Mouse (Mus musculus) liver, adult 2 months (tissue): ENCODE measurements around the gene Stat4. TPM values are rescaled to one million over a fixed set of nuclear protein-coding genes. Genes with fewer than 3 reads are reported as not detected.

Experiments
- DNase-seq: peaks from one replicate; pipeline ENCODE4 v3.0.0-alpha.2; 2011; ENCODE audit warnings: low read depth, low spot score; ENCODE audit errors: extremely low read depth
- H3K27ac ChIP-seq: fragments of 200-500 bp; replicated peaks from 2 replicates; pipeline ENCODE4 v1.5.1; 2012; ENCODE audit warnings: low read depth, mild to moderate bottlenecking, control low read depth, inconsistent platforms, low read length; ENCODE audit not compliant: insufficient read depth
- H3K27me3 ChIP-seq: fragments of 200-500 bp; 2 replicates; pipeline ENCODE4 v1.6.1; 2012; ENCODE audit warnings: mild to moderate bottlenecking, moderate library complexity, low read length, inconsistent platforms; ENCODE audit not compliant: control insufficient read depth, insufficient read depth
- H3K36me3 ChIP-seq: fragments of 200-500 bp; 2 replicates; pipeline ENCODE4 v1.6.1; 2012; ENCODE audit warnings: low read length, inconsistent platforms; ENCODE audit not compliant: control insufficient read depth, insufficient read depth
- H3K4me1 ChIP-seq: fragments of 200-500 bp; 2 replicates; pipeline ENCODE4 v1.6.1; 2011; ENCODE audit warnings: low read length; ENCODE audit not compliant: control insufficient read depth, insufficient read depth
- H3K4me3 ChIP-seq: fragments of 200-500 bp; 2 replicates; pipeline ENCODE4 v1.5.1; 2011; ENCODE audit warnings: low read depth, mild to moderate bottlenecking, control low read depth, low read length, moderate library complexity; ENCODE audit not compliant: insufficient read depth
- H3K79me2 ChIP-seq: fragments of 200-500 bp; 2 replicates; pipeline ENCODE4 v1.6.1; 2012; ENCODE audit warnings: inconsistent platforms, mild to moderate bottlenecking, low read length, moderate library complexity; ENCODE audit not compliant: control insufficient read depth, insufficient read depth
- H3K9ac ChIP-seq: fragments of 200-500 bp; 2 replicates; pipeline ENCODE4 v1.6.1; 2012; ENCODE audit warnings: low read depth, mild to moderate bottlenecking, control low read depth, inconsistent platforms, low read length
- CTCF ChIP-seq: fragments of 200-500 bp; IDR thresholded peaks from 2 replicates; pipeline ENCODE4 v1.5.1; 2011; ENCODE audit warnings: low read depth, low read length, control low read depth
- POLR2A ChIP-seq: fragments of 200-500 bp; IDR thresholded peaks from 2 replicates; pipeline ENCODE4 v1.6.1; 2011; ENCODE audit warnings: low read length, control low read depth; ENCODE audit not compliant: insufficient read depth; ENCODE audit errors: extremely low read depth
- WGBS: fragments of 180-500 bp; shearing (Covaris S2); methylation state at CpG from one replicate; pipeline ENCODE4 v1.1.7; 2018; 5-methylcytosine and 5-hydroxymethylcytosine counted together
- polyA plus RNA-seq: library from polyadenylated mRNA; depleted of rRNA; stranded (reverse); fragments of >200 nt; gene quantifications from 2 replicates; pipeline ENCODE4 v1.2.3, GENCODE M21; 2012
- total RNA-seq: library from RNA; depleted of rRNA; stranded (reverse); fragments of >200 nt; gene quantifications from 2 replicates; pipeline ENCODE4 v1.2.3, GENCODE M21; 2014

Gene Stat4
- total and polyA plus RNA-seq, 2 experiments, result 0.02 to 0.46 TPM

GRCm38 (mm10) chr1:52088634-52089033 is 101.7 kb downstream of the Stat4 start:
- no peaks in the 10 kb centered on the region for H3K4me1 ChIP-seq
- H3K36me3 ChIP-seq, result no peaks in the 10 kb centered on the region
- 78% methylated on average over 4 of the region's 4 CpGs for WGBS
- DNase-seq, result no peak
- H3K79me2 ChIP-seq, result no peaks in the 10 kb centered on the region
- no peak overlapping the region for H3K4me3 ChIP-seq
- TF ChIP-seq POLR2A, result no peak
- no peak for TF ChIP-seq CTCF
- no peaks in the 10 kb centered on the region for H3K27me3 ChIP-seq
- H3K27ac ChIP-seq, result no peak overlapping the region
- no peak overlapping the region for H3K9ac ChIP-seq

GRCm38 (mm10) chr1:52098618-52099232 is 111.8 kb downstream of the Stat4 start:
- peak; percentile 50 for DNase-seq
- H3K4me3 ChIP-seq, result no peak overlapping the region
- no peaks in the 10 kb centered on the region for H3K27me3 ChIP-seq
- no peaks in the 10 kb centered on the region for H3K79me2 ChIP-seq
- 77% methylated on average over 3 of the region's 3 CpGs for WGBS
- no peak overlapping the region for H3K9ac ChIP-seq
- H3K4me1 ChIP-seq, result no peaks in the 10 kb centered on the region
- H3K36me3 ChIP-seq, result no peaks in the 10 kb centered on the region
- H3K27ac ChIP-seq, result no peak overlapping the region
- no peak for TF ChIP-seq CTCF
- TF ChIP-seq POLR2A, result no peak

GRCm38 (mm10) chr1:52100496-52100895 is 113.5 kb downstream of the Stat4 start:
- 53% methylated on average over 6 of the region's 6 CpGs for WGBS
- peak; percentile 53 for DNase-seq
- TF ChIP-seq CTCF (peak; percentile 84), POLR2A (no peak)

GRCm38 (mm10) chr1:52102795-52103194 is 115.8 kb downstream of the Stat4 start:
- no peak overlapping the region for H3K27ac ChIP-seq
- no peaks in the 10 kb centered on the region for H3K79me2 ChIP-seq
- TF ChIP-seq CTCF (no peak), POLR2A (no peak)
- no peak overlapping the region for H3K4me3 ChIP-seq
- H3K9ac ChIP-seq, result no peak overlapping the region
- H3K36me3 ChIP-seq, result no peaks in the 10 kb centered on the region
- H3K4me1 ChIP-seq, result no peaks in the 10 kb centered on the region
- DNase-seq, result no peak
- WGBS, result 71% methylated on average over 8 of the region's 8 CpGs
- H3K27me3 ChIP-seq, result no peaks in the 10 kb centered on the region

More at GRCm38 (mm10) chr1:52100496-52100895, 113.5 kb downstream of the Stat4 start:
- H3K9ac ChIP-seq, result no peak overlapping the region
- no peaks in the 10 kb centered on the region for H3K79me2 ChIP-seq
- H3K36me3 ChIP-seq, result no peaks in the 10 kb centered on the region
- H3K27ac ChIP-seq, result no peak overlapping the region
- no peaks in the 10 kb centered on the region for H3K27me3 ChIP-seq
- no peaks in the 10 kb centered on the region for H3K4me1 ChIP-seq
- H3K4me3 ChIP-seq, result no peak overlapping the region

- no peak overlapping the region for H3K27ac ChIP-seq
- DNase-seq, result no peak
- H3K79me2 ChIP-seq, result no peaks in the 10 kb centered on the region
- H3K27me3 ChIP-seq, result no peaks in the 10 kb centered on the region
- TF ChIP-seq POLR2A, result no peak
- TF ChIP-seq CTCF, result no peak
- H3K4me3 ChIP-seq, result no peak overlapping the region
- H3K36me3 ChIP-seq, result no peaks in the 10 kb centered on the region
- no peak overlapping the region for H3K9ac ChIP-seq
- H3K4me1 ChIP-seq, result no peaks in the 10 kb centered on the region
- WGBS, result 90% methylated on average over 11 of the region's 11 CpGs
Observed at GRCm38 (mm10) chr1:52107206-52107605, 120.3 kb downstream of the Stat4 start.

GRCm38 (mm10) chr1:52111217-52111616 is 124.3 kb downstream of the Stat4 start:
- Histone ChIP-seq H3K9ac (no peak overlapping the region), H3K27me3 (no peaks in the 10 kb centered on the region), H3K4me3 (no peak overlapping the region), H3K4me1 (peaks cover 2% of the 10 kb centered on the region; the same call in 1 of the 2 replicates), H3K36me3 (no peaks in the 10 kb centered on the region), H3K27ac (no peak overlapping the region), H3K79me2 (no peaks in the 10 kb centered on the region)
- no peak for TF ChIP-seq POLR2A
- no peak for TF ChIP-seq CTCF
- WGBS, result 79% methylated on average over 3 of the region's 3 CpGs
- no peak for DNase-seq
